Mouse (Mus musculus): ENCODE measurements around the gene Shld2. TPM values are rescaled to one million over a fixed set of nuclear protein-coding genes. Genes with fewer than 3 reads are reported as not detected.
A peak's percentile ranks its signal among the peaks of the same experiment; 100 is the strongest.

Shld2 gene
- polyA plus RNA-seq, 1 experiment: 26.7 TPM

DNA sequence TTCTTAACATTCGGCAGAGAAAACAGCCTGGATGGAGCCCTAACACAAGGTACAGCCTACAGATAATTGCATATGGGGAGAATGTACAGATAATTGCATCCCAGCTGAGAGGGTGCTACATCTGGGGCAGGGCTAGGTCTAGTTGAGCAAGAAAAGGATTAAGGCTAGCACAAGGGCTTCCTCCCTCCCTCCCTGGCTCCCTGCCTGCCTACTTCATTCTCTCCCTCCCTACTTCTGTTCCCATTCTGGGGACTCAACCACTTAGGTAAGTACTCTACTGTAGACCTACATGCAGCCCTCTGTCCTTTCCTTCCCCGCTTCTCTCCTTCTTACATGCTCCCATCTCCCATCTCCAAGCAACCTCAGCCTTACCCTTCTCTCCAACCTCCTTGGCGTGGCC lies 43.0 kb upstream of the Shld2 start:
- Histone ChIP-seq H3K9me3 (replicated peaks; ENCODE audit: control insufficient read depth, insufficient read depth, low read length, poor library complexity, severe bottlenecking) (no peaks in the 10 kb centered on the region), H3K4me1 (ENCODE audit: control insufficient read depth, insufficient read depth, low read length) (peaks cover 13% of the 10 kb centered on the region), H3K27ac (ENCODE audit: insufficient read depth, low read length) (no peak overlapping the region), H3K27me3 (ENCODE audit: control insufficient read depth, insufficient read depth, low read length, poor library complexity, severe bottlenecking) (no peaks in the 10 kb centered on the region), H3K9ac (ENCODE audit: low read depth, poor library complexity, severe bottlenecking) (no peak overlapping the region), H3K36me3 (ENCODE audit: control insufficient read depth, insufficient read depth, low read length, poor library complexity, severe bottlenecking) (no peaks in the 10 kb centered on the region), H3K4me3 (ENCODE audit: low read depth, low read length) (no peak overlapping the region)
- TF ChIP-seq CTCF (IDR thresholded peaks at IDR 0.05; ENCODE audit: low read depth, low read length): no peak
- no peak for TF ChIP-seq EP300 (IDR thresholded peaks at IDR 0.05; ENCODE audit: insufficient read depth, low read depth, low read length)
- TF ChIP-seq POLR2A (IDR thresholded peaks at IDR 0.05; ENCODE audit: insufficient read depth, low read length): no peak

DNA sequence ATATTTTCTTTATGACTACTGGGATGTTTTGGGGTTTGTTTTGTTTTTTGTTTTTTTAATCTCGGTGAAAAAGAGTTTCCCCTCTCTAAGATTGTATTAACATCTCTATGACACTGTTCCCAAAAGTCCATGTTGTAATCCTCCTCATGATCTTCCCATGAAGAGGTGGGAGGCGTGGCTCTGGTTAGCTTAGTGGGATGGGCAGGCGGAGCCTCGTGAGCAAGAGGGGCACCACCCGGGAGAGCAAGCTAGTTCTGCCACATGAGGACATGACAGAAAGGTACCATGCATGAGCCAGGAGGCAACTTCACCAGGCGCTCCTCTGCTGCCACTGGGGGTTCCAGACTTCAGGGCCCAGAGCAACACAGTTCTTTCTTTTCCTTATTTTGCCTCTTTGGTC lies 42.2 kb upstream of the Shld2 start:
- TF ChIP-seq POLR2A (IDR thresholded peaks at IDR 0.05; ENCODE audit: insufficient read depth, low read length): no peak
- no peak for TF ChIP-seq CTCF (IDR thresholded peaks at IDR 0.05; ENCODE audit: low read depth, low read length)
- TF ChIP-seq EP300 (IDR thresholded peaks at IDR 0.05; ENCODE audit: insufficient read depth, low read depth, low read length): no peak
- no peaks in the 10 kb centered on the region for H3K36me3 ChIP-seq (ENCODE audit: control insufficient read depth, insufficient read depth, low read length, poor library complexity, severe bottlenecking)
- no peak overlapping the region for H3K4me3 ChIP-seq (ENCODE audit: low read depth, low read length)
- no peak overlapping the region for H3K27ac ChIP-seq (ENCODE audit: insufficient read depth, low read length)
- H3K4me1 ChIP-seq (ENCODE audit: control insufficient read depth, insufficient read depth, low read length): peaks cover 10% of the 10 kb centered on the region
- H3K9ac ChIP-seq (ENCODE audit: low read depth, poor library complexity, severe bottlenecking): no peak overlapping the region
- H3K27me3 ChIP-seq (ENCODE audit: control insufficient read depth, insufficient read depth, low read length, poor library complexity, severe bottlenecking): no peaks in the 10 kb centered on the region
- no peaks in the 10 kb centered on the region for H3K9me3 ChIP-seq (replicated peaks; ENCODE audit: control insufficient read depth, insufficient read depth, low read length, poor library complexity, severe bottlenecking)

DNA sequence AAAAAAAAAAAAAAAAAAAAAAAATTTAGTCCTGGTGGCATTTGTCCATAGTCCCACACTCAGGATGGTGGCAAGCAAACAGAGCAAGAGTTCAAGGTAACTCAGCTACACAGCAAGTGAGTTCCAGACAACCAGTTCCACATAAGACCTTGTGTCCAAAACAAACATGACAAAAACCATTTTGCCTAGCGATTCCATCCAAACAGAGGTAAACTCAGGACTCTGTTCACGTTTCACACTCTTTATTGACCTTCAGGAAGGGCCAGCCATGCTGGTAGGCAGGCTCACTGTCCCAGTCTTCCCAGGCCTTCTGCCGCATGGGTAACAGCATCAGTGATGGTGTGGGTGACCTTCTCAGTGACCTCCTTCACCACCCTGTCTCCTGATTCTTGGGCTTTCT lies 41.4 kb upstream of the Shld2 start:
- H3K4me1 ChIP-seq (ENCODE audit: control insufficient read depth, insufficient read depth, low read length): peaks cover 9% of the 10 kb centered on the region
- no peak overlapping the region for H3K4me3 ChIP-seq (ENCODE audit: low read depth, low read length)
- no peak overlapping the region for H3K9ac ChIP-seq (ENCODE audit: low read depth, poor library complexity, severe bottlenecking)
- H3K27ac ChIP-seq (ENCODE audit: insufficient read depth, low read length): peak overlapping the region; percentile 52; the same call in 1 of the 2 replicates
- H3K9me3 ChIP-seq (replicated peaks; ENCODE audit: control insufficient read depth, insufficient read depth, low read length, poor library complexity, severe bottlenecking): no peaks in the 10 kb centered on the region
- TF ChIP-seq POLR2A (IDR thresholded peaks at IDR 0.05; ENCODE audit: insufficient read depth, low read length): no peak
- no peaks in the 10 kb centered on the region for H3K36me3 ChIP-seq (ENCODE audit: control insufficient read depth, insufficient read depth, low read length, poor library complexity, severe bottlenecking)
- H3K27me3 ChIP-seq (ENCODE audit: control insufficient read depth, insufficient read depth, low read length, poor library complexity, severe bottlenecking): no peaks in the 10 kb centered on the region

DNA sequence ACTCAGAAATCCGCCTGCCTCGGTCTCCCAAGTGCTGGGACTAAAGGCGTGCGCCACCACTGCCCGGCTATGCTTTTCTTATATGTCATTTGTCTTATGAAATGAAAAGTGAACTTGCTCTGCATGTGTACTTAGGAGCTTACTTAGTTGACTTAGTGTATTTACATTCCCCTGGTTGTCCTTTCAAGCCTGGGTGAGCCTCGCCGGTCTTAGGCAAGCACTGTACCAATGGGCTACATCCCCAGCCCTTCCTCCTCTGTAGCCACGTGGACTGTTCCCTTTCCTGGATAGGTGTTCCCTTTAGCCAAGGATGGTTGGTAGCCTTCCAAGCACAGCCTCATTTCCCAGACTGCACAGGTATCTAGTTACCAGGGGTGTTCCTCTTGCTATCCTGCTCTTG lies 38.7 kb upstream of the Shld2 start:
- Histone ChIP-seq H3K4me3 (ENCODE audit: low read depth, low read length) (no peak overlapping the region), H3K27me3 (ENCODE audit: control insufficient read depth, insufficient read depth, low read length, poor library complexity, severe bottlenecking) (no peaks in the 10 kb centered on the region), H3K9ac (ENCODE audit: low read depth, poor library complexity, severe bottlenecking) (no peak overlapping the region), H3K9me3 (replicated peaks; ENCODE audit: control insufficient read depth, insufficient read depth, low read length, poor library complexity, severe bottlenecking) (no peaks in the 10 kb centered on the region), H3K36me3 (ENCODE audit: control insufficient read depth, insufficient read depth, low read length, poor library complexity, severe bottlenecking) (no peaks in the 10 kb centered on the region), H3K27ac (ENCODE audit: insufficient read depth, low read length) (peak overlapping the region; percentile 16), H3K4me1 (ENCODE audit: control insufficient read depth, insufficient read depth, low read length) (peaks cover 6% of the 10 kb centered on the region)
- TF ChIP-seq EP300 (IDR thresholded peaks at IDR 0.05; ENCODE audit: insufficient read depth, low read depth, low read length) (0 out of 2 replicates have a peak, but pooled peaks have one; percentile 11), POLR2A (IDR thresholded peaks at IDR 0.05; ENCODE audit: insufficient read depth, low read length) (no peak)

DNA sequence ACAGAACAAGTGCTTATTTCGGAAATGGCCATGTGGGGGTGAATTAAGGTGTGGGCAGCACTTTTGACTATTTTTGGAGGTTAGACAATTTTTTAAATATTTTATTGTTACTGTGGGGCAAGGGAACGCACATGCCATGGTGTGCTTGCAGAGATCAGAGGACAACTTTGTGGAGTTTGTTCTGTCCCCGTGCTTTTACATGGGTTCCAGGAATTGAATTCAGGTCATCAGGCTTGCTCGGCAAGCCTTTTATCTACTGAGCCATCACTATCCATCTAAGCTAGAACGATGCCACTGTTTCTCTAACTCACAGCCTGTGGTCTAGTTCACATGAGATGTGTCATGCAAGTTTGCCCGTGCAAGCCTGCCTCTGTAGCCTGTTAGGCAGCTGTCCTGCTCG lies 38.0 kb upstream of the Shld2 start:
- Histone ChIP-seq H3K27ac (ENCODE audit: insufficient read depth, low read length) (peak overlapping the region; percentile 16; the same call in 1 of the 2 replicates), H3K27me3 (ENCODE audit: control insufficient read depth, insufficient read depth, low read length, poor library complexity, severe bottlenecking) (no peaks in the 10 kb centered on the region), H3K9ac (ENCODE audit: low read depth, poor library complexity, severe bottlenecking) (no peak overlapping the region), H3K4me1 (ENCODE audit: control insufficient read depth, insufficient read depth, low read length) (peaks cover 6% of the 10 kb centered on the region), H3K36me3 (ENCODE audit: control insufficient read depth, insufficient read depth, low read length, poor library complexity, severe bottlenecking) (peaks cover 3% of the 10 kb centered on the region), H3K9me3 (replicated peaks; ENCODE audit: control insufficient read depth, insufficient read depth, low read length, poor library complexity, severe bottlenecking) (no peaks in the 10 kb centered on the region), H3K4me3 (ENCODE audit: low read depth, low read length) (no peak overlapping the region)
- TF ChIP-seq CTCF (IDR thresholded peaks at IDR 0.05; ENCODE audit: low read depth, low read length) (no peak), EP300 (IDR thresholded peaks at IDR 0.05; ENCODE audit: insufficient read depth, low read depth, low read length) (no peak), POLR2A (IDR thresholded peaks at IDR 0.05; ENCODE audit: insufficient read depth, low read length) (no peak)

DNA sequence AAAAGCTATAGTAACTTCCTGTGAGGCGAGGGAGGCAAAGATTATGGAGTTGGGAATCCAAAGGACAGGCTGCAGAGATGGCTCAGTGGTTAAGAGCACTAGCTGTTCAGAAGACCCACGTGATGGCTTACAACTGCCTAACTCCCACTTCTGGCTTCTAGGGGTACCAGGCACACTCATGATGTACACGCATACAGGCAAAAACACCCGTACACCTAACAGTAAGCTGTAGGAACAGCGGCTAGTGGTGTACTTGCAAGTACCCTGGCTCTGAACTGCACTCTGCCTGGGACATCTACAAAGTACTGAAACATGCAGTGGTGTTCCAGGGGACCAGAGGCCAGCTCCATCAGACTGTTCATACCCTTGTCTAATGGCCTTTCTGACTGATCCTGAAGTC lies 36.8 kb upstream of the Shld2 start:
- Histone ChIP-seq H3K9ac (ENCODE audit: low read depth, poor library complexity, severe bottlenecking) (no peak overlapping the region), H3K9me3 (replicated peaks; ENCODE audit: control insufficient read depth, insufficient read depth, low read length, poor library complexity, severe bottlenecking) (no peaks in the 10 kb centered on the region), H3K4me1 (ENCODE audit: control insufficient read depth, insufficient read depth, low read length) (peaks cover 6% of the 10 kb centered on the region), H3K27ac (ENCODE audit: insufficient read depth, low read length) (no peak overlapping the region), H3K27me3 (ENCODE audit: control insufficient read depth, insufficient read depth, low read length, poor library complexity, severe bottlenecking) (no peaks in the 10 kb centered on the region), H3K36me3 (ENCODE audit: control insufficient read depth, insufficient read depth, low read length, poor library complexity, severe bottlenecking) (peaks cover 16% of the 10 kb centered on the region), H3K4me3 (ENCODE audit: low read depth, low read length) (no peak overlapping the region)
- TF ChIP-seq EP300 (IDR thresholded peaks at IDR 0.05; ENCODE audit: insufficient read depth, low read depth, low read length) (no peak), CTCF (IDR thresholded peaks at IDR 0.05; ENCODE audit: low read depth, low read length) (no peak), POLR2A (IDR thresholded peaks at IDR 0.05; ENCODE audit: insufficient read depth, low read length) (no peak)

Measured in ES-Bruce4 (cell line).